Mouse (Mus musculus) lung, postnatal 25 days (tissue): ENCODE data around the gene Map1b.

Source experiments
- DNase-seq: peaks from one replicate; pipeline ENCODE4 v3.0.0; 2022; ENCODE audit warnings: low spot score

The Map1b gene

GRCm38 (mm10) chr13:99410611-99411515 lies 105.5 kb downstream of the Map1b start:
- no peak for DNase-seq

DNA sequence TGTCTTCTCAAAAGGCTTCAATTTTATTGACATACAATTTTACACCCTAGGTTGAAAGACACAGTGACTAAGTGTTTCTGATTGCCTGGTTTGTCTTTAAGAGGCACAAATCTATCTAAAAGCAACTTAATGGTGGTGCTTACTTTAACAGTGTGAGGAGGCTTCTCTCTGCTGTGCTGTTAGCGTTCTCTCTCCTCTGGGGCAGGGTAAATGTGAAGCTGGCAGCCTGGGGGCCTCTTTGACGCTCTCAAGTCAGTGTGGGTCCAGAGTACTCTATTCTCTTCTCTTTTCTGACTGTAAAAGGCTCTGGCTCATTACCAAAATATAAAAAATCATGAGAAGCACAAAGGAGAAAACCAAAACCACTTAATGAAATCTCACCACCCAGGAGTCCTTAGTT lies 107.1 kb downstream of the Map1b start:
- no peak for DNase-seq

GRCm38 (mm10) chr13:99399373-99399772 lies 117.0 kb downstream of the Map1b start:
- no peak for DNase-seq

- DNase-seq: peak; percentile 73
Observed at GRCm38 (mm10) chr13:99398149-99398701, 118.1 kb downstream of the Map1b start.

DNA sequence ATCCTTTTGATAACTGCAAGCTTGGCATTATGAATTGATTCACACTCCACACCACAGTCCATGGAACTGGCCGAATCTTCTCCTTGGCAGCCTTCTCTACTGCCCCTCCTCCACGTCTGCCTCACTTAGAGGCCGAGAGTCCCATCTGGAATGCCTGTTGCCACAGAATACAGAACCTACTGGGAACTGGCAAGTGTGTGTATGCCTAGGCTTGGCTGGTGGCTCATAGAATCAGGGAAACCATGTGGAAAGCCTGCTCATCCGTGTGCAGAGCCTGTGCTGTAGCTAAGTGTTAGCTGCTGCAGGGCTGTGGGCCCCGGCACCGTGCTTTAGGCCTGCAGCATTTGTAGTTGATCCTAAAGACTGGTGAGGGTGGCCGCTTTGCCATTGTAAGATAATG lies 119.1 kb downstream of the Map1b start:
- no peak for DNase-seq

DNA sequence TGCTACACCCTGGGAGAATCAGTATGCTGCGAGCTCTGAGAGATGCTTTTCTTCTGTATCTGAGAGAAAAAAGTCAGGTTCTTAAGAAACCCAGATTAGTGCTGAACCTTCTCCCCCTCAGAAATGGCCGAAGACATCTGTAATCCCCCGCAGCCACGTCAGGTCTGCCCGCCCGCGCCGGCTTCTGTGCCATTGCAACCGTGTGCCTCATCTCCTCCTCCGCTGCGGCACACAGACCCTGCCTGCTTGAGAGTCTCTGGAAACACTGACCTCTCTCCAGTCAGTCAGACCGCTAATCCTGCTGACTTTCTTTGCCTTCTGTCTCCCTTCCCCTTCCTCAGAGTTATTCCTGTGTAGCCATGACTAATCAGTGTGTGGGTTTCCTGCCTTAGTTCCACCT lies 120.8 kb downstream of the Map1b start:
- no peak for DNase-seq

DNA sequence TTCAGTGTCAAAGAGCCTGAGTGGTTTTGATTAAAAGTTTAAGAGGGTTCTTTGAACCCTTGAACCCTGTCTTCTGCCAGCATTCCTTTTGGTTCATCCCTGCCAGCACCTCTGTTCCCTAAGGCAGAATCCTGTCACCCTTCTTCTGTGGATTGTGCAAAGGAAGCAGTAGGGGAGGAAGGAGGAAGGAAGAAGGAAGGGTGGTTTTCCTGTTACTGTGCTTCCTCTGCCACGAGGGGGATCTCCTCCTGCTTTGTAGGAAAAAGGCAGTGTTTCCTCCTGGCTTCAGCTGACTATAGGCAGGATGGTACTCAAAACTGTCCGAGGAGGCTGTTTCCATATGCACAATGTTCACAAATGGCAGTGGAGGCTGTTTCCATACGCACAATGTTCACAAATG lies 121.6 kb downstream of the Map1b start:
- no peak for DNase-seq

- no peak for DNase-seq
Observed at GRCm38 (mm10) chr13:99393128-99393527, 123.2 kb downstream of the Map1b start.

GRCm38 (mm10) chr13:99391417-99391816 lies 124.9 kb downstream of the Map1b start:
- DNase-seq: peak; percentile 14

DNA sequence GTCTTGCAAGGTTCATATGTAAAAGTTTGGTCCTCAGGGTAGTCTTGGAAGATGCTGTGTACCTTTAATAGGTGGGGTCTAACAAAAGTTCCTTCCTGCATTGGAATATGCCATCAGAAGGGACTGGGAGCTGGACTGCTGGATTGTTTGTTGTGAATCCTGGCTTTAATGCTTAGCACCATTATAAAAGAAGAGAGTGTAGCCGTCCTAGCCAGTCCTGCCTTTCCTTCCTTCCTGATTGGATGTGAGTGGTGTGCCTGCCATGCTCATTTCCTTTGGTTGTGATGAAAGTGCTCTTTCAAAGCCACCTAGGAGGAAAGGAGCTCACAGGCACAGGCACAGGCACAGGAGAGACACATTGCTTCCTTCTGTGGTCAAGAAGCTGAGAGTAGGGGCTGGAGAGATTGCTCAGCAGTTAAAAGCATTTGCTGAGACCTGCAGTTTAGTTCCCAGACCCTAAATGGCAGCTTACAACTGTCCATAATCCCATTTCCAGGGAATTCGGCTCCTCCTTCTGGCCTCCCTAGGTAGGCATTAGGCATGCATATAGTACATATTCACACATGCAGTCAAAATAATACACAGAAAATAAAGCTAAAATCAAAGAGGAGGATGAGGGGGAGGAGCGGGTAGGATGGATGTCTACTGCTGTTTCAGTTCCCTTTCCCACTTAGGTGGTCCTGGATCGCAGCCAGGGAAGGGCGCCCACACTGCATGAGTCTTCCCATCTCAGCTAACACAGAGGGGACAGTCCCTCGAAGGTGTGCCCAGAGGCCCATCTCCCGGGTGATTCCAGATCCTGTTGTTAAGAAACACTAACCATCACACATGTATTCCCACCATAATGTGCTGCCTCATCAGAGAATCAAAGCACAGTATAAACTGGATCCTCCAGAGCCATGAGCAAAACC lies 128.2 kb downstream of the Map1b start:
- no peak for DNase-seq

DNA sequence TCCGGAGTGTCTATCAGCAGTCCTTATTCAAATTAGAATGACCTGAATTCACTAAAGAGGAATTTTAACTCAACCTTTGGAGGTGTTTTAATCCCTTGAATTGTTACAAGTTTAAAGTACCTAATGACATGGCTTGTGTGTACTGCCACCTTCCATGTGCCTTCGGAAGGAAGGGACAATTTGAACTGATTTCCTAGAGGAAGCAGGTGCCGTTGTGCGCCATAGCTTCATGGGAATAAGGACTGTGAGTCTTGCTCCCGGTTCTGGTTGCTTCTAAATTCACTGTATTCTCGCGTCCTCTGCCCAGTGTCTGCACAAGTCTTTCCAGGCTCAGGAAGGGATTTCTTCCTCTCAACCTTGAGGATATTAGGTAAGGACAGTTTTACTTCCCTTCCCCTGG lies 130.0 kb downstream of the Map1b start:
- DNase-seq: no peak

DNA sequence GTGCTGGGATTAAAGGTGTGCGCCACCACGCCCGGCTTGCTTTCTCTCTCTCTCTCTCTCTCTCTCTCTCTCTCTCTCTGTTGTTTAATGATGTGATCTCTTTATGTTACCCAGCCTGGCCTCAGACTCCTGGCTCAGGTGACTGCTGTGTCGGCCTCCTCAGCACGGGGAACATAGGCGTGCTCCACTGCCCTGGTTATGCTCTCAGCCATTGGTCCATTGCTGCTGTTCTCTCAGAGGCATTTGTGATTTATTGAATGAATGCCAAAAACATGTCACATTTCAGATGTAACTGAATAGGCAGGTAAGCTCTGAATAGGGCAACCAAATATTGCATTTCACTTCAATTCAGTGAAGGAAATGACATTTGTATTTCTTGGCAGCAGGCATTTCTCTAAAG lies 130.4 kb downstream of the Map1b start:
- DNase-seq: no peak

DNA sequence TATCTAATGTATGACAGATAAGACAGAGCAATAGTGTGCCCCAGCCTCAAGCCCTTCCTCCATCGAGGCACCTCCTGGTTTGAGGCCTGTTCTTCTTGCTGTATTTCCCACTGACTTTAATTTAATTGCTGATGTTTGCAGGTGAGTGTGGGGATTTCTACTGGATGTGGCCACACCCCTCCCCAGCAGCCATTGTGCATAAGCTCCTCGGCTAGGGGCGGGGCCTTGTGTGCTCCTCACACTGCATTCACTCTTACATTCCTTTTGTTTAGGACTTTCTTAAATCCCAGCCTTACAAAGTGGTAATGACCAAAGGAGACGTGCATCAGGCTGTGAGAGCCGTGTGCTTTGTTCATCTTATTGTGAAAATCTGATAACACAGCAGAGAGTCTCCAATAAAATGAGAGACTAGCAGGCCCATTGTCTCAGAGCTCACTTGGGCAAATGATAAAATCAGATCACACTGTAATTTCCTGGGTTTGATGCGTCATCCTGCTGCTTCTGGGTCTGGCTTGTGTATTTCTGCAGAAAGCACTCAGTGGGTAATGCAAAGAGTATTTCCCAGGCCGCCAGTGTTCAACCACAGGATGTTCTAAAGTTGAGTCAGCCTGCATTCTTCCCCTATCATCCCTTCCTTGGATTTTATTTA lies 131.7 kb downstream of the Map1b start:
- peak; percentile 58 for DNase-seq

- DNase-seq: no peak
Observed at GRCm38 (mm10) chr13:99382373-99382772, 134.0 kb downstream of the Map1b start.

- no peak for DNase-seq
Observed at GRCm38 (mm10) chr13:99378223-99378622, 138.1 kb downstream of the Map1b start.

DNA sequence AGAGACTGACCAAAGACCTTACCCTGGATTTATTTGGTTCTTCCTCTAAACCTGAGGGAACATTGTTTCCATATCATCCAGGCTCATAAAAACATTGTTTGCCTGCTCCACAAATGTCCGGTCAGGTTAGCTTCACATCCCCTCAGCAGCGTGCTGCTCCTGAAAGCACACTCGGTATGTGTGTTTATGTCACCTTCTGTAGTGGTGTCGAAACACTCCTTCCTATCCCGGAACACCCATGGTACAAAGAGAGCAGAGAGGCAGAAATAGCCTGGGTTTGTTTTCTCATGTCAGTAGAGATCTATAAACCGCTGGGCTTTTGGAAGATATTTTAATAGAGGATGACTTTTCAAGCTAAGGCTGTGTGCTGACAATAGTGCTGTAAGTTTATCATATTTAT lies 139.3 kb downstream of the Map1b start:
- no peak for DNase-seq

GRCm38 (mm10) chr13:99375550-99375949 lies 140.8 kb downstream of the Map1b start:
- DNase-seq: peak; percentile 81

GRCm38 (mm10) chr13:99374191-99374590 lies 142.1 kb downstream of the Map1b start:
- no peak for DNase-seq

DNA sequence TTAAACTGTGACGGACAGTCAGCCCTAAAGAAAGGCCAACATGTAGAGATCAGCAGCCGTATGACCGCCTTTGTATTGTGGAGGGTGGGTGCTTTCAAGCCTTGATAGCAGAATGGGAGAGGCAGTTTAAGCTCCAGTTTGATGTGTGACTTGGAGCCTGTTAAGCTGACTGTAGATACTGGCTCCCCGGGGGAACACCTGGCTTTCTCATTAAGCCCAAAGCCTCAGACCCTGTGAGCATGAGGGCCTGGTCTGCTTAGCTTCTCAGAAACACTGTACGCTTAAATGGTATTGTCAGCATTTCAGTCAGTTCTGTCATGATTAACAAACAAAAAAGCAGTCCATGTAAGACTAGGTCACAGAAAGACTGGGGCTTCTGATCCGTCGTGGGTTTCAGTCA lies 142.7 kb downstream of the Map1b start:
- no peak for DNase-seq
